Mouse (Mus musculus): ENCODE results near the gene Fam114a1. TPM values are rescaled to one million over a fixed set of nuclear protein-coding genes. Genes with fewer than 3 reads are reported as not detected.
A peak's percentile ranks its signal among the peaks of the same experiment; 100 is the strongest.

The Fam114a1 gene
- polyA plus RNA-seq, 1 experiment, result not detected

DNA sequence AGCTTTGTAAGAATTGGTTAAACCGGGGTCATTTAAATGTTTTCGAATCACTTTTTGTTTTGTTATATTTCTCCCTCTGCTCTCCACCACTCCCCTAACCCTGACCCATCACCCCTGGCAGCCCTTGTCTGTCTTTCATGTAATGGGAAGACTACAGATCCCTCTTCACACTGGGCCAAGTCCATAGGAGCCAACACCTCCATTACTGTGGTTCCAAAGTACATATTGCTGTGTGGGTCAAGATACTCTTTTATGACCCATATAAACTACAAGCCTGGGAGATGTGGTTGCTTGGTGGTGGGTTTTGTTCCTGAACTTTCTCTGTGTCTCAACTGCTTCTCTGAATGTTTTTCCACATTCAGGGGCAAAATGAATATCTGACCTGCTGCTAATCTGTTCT lies 25.5 kb downstream of the Fam114a1 start:
- TF ChIP-seq CTCF (IDR thresholded peaks at IDR 0.05; ENCODE audit: insufficient read depth, low read depth, low read length), result no peak
- TF ChIP-seq POLR2A (IDR thresholded peaks at IDR 0.05; ENCODE audit: insufficient read depth, low read depth, low read length), result no peak
- H3K4me3 ChIP-seq (ENCODE audit: insufficient read depth, low read depth, low read length), result no peak overlapping the region
- WGBS, result 96% methylated on average over 2 of the region's 2 CpGs
- H3K4me1 ChIP-seq (ENCODE audit: control insufficient read depth, insufficient read depth, low read length), result no peaks in the 10 kb centered on the region
- no peak overlapping the region for H3K27ac ChIP-seq (ENCODE audit: insufficient read depth, low read depth, low read length)

DNA sequence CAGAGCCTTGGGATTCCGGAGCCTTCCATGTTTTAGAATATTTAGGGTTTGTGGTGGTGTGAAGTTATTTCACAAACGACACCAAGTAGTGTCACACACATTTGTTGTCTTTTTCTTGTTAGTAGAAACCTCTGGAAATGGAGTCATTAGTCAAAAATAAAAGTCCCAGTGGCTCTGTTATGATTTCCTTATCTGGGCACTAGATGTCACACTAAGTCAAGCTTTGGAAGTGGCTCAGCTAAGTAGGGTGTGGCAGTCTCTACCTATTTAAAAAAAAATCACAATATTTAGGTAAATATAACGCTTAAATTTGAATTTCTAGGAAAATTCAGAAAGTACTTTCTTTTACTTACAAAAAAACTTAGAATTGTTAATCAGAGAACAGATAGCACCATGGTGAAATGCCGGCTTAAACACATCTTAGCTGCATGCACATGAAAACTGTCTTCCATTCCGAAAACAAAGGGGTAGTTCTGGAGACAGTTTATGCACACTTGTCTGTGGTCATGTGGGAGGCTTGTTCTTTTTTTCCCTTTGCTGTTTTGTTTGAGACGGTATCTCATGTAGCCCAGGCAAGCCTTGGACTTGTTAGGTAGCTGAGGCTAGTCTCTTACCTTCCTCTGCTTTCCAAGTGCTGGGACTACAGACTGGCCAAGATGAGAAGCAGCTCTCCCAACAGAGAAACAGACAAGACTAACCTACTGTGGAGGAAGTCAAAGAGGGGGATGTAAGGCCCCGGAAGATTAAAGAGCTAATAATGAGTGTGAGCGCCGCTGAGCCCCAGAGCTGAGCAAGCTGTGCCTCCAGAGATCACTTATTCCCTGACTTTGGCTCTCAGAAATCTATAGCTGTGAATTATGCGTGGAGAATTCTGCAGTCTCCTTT lies 33.3 kb downstream of the Fam114a1 start:
- H3K4me3 ChIP-seq (ENCODE audit: insufficient read depth, low read depth, low read length), result no peak overlapping the region
- H3K4me1 ChIP-seq (ENCODE audit: control insufficient read depth, insufficient read depth, low read length), result peaks cover 9% of the 10 kb centered on the region
- peak overlapping the region; percentile 4 for H3K27ac ChIP-seq (ENCODE audit: insufficient read depth, low read depth, low read length)
- WGBS, result 23% methylated on average over 10 of the region's 10 CpGs
- no peak for TF ChIP-seq CTCF (IDR thresholded peaks at IDR 0.05; ENCODE audit: insufficient read depth, low read depth, low read length)
- no peak for TF ChIP-seq POLR2A (IDR thresholded peaks at IDR 0.05; ENCODE audit: insufficient read depth, low read depth, low read length)

DNA sequence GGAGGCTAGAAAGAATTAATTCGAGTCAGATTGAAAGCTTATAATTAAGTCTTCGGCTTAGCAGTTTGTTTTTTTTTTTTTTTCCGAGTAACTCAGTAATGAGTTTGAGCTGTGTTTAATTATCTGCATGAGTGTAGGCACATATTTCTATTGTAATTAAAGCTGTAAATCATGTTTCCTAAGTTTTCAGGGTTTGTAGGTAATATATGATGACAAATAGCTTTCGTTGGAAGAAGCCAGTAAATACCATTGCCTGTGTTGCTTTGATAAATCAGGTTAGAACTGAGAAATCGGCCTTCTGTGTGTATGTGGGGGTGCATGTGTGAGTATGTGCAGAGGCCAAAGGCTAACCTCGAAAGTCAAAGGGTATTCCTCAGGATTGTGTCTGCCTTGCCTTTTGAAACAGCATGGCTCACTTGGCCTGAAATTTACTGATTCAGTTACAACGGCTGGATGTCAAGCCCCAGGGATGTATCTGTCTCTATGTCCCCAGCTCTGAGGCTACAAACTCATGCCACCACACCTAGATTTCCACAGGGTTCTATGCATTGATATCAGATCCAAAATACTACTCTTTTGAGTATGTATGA lies 34.2 kb downstream of the Fam114a1 start:
- Histone ChIP-seq H3K27ac (ENCODE audit: insufficient read depth, low read depth, low read length) (no peak overlapping the region), H3K4me1 (ENCODE audit: control insufficient read depth, insufficient read depth, low read length) (peaks cover 9% of the 10 kb centered on the region), H3K4me3 (ENCODE audit: insufficient read depth, low read depth, low read length) (no peak overlapping the region)
- 37% methylated on average over 7 of the region's 7 CpGs for WGBS
- TF ChIP-seq POLR2A (IDR thresholded peaks at IDR 0.05; ENCODE audit: insufficient read depth, low read depth, low read length) (no peak), CTCF (IDR thresholded peaks at IDR 0.05; ENCODE audit: insufficient read depth, low read depth, low read length) (no peak)

DNA sequence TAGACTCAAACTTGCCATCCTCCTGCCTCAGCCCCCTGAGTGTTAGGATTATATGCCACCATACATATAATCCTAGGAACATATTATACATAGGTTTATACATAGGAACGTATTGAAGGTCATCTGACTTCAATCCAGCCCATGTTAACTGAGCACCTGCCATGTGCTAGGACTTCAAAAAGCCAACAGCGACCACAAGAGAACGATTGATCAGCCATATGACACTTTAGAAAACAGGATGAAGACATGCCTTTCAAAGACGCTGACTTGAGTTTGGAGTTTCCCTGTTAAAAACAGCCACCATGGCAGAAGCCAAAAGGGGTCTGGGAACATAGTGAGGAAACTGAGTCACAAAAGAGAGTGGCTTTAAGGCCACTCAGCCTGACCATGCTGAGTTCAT lies 35.4 kb downstream of the Fam114a1 start:
- H3K4me3 ChIP-seq (ENCODE audit: insufficient read depth, low read depth, low read length), result no peak overlapping the region
- TF ChIP-seq POLR2A (IDR thresholded peaks at IDR 0.05; ENCODE audit: insufficient read depth, low read depth, low read length) (no peak), CTCF (IDR thresholded peaks at IDR 0.05; ENCODE audit: insufficient read depth, low read depth, low read length) (no peak)
- 96% methylated on average over 4 of the region's 4 CpGs for WGBS
- H3K27ac ChIP-seq (ENCODE audit: insufficient read depth, low read depth, low read length), result no peak overlapping the region
- peaks cover 9% of the 10 kb centered on the region for H3K4me1 ChIP-seq (ENCODE audit: control insufficient read depth, insufficient read depth, low read length)

DNA sequence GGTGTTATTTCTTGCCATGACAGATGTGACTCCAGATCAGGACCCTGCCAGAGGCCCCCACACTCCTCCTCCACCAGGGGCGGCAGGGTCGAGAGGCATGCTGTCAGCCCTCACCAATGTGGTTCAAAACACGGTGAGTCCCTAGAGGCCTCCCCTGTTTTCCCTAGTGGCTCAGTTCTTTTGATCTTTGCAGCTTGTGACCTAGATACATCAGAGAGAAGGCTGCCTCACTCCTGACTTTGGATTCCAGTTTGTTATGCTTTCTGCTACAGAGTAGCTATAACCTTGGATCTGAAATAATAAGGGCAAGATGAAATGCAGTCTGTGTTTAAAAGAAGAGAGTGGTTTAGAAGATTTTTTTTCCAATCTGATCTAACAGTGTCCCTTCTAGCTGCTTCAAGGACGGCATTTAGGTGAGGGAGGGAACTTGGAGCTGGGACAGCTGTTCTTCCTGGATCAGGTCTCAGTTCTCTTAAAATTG lies 36.2 kb downstream of the Fam114a1 start:
- WGBS, result 40% methylated on average over 4 of the region's 4 CpGs
- no peak for TF ChIP-seq POLR2A (IDR thresholded peaks at IDR 0.05; ENCODE audit: insufficient read depth, low read depth, low read length)
- no peak for TF ChIP-seq CTCF (IDR thresholded peaks at IDR 0.05; ENCODE audit: insufficient read depth, low read depth, low read length)
- Histone ChIP-seq H3K27ac (ENCODE audit: insufficient read depth, low read depth, low read length) (no peak overlapping the region), H3K4me3 (ENCODE audit: insufficient read depth, low read depth, low read length) (no peak overlapping the region), H3K4me1 (ENCODE audit: control insufficient read depth, insufficient read depth, low read length) (peaks cover 9% of the 10 kb centered on the region)

DNA sequence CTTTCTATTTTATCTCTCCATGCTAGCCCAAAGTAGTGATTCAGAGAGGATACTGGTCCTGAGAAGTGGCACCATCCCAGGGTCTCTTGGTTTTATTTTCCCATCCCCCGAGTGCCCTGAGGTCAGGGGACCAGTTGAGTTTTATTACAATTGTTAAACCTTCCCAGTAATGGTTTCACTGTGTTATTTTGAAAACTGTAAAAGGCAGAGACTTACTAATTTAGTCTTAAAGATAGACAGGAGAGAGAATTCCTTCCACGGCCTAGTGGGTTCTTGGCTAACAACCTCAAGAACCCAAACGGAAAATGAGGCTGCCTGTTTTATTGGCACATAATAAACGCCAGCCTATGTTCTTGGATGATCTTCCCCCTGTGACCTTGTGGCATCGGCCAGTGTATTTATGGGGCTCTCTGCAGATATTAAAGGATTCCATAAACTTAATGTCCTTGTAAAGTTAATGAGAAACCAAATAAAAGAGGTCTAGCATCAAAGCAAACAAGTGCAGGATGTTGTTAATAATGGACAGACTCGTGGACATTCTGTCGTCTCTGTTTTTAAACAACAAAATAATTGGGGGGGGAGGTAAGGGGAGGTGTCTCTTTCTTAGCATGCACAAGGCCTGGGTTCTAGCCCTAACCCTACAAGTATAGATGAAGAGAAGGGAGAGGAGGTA lies 42.2 kb downstream of the Fam114a1 start:
- Histone ChIP-seq H3K27ac (ENCODE audit: insufficient read depth, low read depth, low read length) (no peak overlapping the region), H3K4me1 (ENCODE audit: control insufficient read depth, insufficient read depth, low read length) (no peaks in the 10 kb centered on the region), H3K4me3 (ENCODE audit: insufficient read depth, low read depth, low read length) (no peak overlapping the region)
- TF ChIP-seq POLR2A (IDR thresholded peaks at IDR 0.05; ENCODE audit: insufficient read depth, low read depth, low read length), result no peak
- TF ChIP-seq CTCF (IDR thresholded peaks at IDR 0.05; ENCODE audit: insufficient read depth, low read depth, low read length), result no peak
- 77% methylated on average over 7 of the region's 7 CpGs for WGBS

DNA sequence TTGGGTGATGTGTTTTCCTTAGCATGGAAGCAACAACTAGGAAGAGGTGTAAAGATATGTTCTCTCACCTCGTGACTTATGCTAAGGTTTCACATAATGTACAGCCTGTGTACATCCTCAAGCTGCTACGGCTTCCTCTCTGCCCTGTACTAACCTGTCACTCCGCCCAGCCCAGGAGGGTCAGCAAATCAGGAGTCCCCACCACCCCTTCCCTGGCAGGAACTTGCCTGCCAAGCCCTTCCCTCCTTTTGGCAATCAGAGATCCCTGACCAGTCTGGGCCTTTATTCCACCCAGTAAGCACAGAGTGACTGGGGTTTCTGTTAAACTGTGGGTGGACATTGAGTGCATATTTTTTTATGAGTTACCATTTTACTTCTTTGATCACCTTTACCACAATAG lies 45.6 kb downstream of the Fam114a1 start:
- peaks cover 2% of the 10 kb centered on the region; the same call in 1 of the 2 replicates for H3K4me1 ChIP-seq (ENCODE audit: control insufficient read depth, insufficient read depth, low read length)
- H3K4me3 ChIP-seq (ENCODE audit: insufficient read depth, low read depth, low read length), result no peak overlapping the region
- 93% methylated on average over 3 of the region's 3 CpGs for WGBS
- TF ChIP-seq POLR2A (IDR thresholded peaks at IDR 0.05; ENCODE audit: insufficient read depth, low read depth, low read length), result no peak
- no peak for TF ChIP-seq CTCF (IDR thresholded peaks at IDR 0.05; ENCODE audit: insufficient read depth, low read depth, low read length)
- no peak overlapping the region for H3K27ac ChIP-seq (ENCODE audit: insufficient read depth, low read depth, low read length)

DNA sequence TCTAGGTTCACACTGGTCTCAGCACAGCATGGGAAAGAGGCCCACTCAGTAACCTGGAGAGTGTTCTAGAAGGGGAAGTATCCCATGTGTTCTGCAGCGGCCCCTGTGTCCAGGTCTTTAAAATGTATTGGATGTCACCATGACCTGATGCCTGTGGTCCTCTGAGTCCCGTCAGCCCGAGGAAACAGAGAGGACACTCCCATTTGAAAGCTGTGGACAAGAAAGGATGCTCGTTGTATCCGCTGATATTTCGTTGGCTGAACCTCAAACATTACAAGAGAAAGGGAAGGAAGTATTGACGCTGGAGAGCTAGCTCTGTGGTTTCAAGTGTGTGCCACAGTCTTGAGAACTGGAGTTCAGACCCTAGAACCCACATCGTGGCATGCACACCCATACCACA lies 49.2 kb downstream of the Fam114a1 start:
- 68% methylated on average over 8 of the region's 8 CpGs for WGBS
- H3K4me3 ChIP-seq (ENCODE audit: insufficient read depth, low read depth, low read length), result no peak overlapping the region
- H3K27ac ChIP-seq (ENCODE audit: insufficient read depth, low read depth, low read length), result no peak overlapping the region
- TF ChIP-seq POLR2A (IDR thresholded peaks at IDR 0.05; ENCODE audit: insufficient read depth, low read depth, low read length) (no peak), CTCF (IDR thresholded peaks at IDR 0.05; ENCODE audit: insufficient read depth, low read depth, low read length) (no peak)
- peaks cover 2% of the 10 kb centered on the region; the same call in 1 of the 2 replicates for H3K4me1 ChIP-seq (ENCODE audit: control insufficient read depth, insufficient read depth, low read length)

DNA sequence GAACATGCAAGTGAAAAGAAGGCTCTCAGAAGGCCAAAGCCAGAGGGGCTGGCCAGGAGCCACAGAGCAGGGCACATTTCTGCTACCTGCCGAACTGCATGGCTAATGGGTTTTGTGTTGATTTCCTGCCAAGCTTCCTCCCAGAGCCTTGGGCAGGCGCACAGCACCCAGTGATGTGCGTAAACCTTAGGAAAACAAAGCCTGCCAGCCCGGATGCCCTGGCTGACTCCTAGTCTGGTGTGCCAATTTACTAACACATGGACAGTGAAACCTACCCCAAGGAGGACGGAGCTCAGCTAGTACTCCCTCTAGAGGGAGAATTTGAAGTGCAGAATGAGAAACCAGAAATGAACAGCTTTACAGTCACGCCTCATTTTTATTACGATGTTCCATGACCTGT lies 50.0 kb downstream of the Fam114a1 start:
- Histone ChIP-seq H3K4me1 (ENCODE audit: control insufficient read depth, insufficient read depth, low read length) (peaks cover 2% of the 10 kb centered on the region; the same call in 1 of the 2 replicates), H3K27ac (ENCODE audit: insufficient read depth, low read depth, low read length) (no peak overlapping the region), H3K4me3 (ENCODE audit: insufficient read depth, low read depth, low read length) (no peak overlapping the region)
- 44% methylated on average over 7 of the region's 7 CpGs for WGBS
- no peak for TF ChIP-seq CTCF (IDR thresholded peaks at IDR 0.05; ENCODE audit: insufficient read depth, low read depth, low read length)
- TF ChIP-seq POLR2A (IDR thresholded peaks at IDR 0.05; ENCODE audit: insufficient read depth, low read depth, low read length), result no peak
